Mouse (Mus musculus): ENCODE measurements at regions not wholly inside any gene's neighbourhood (a gene's known extent, or its start where the extent isn't known, plus 50 kb on each side); places are given as distances from the start of the nearest gene placed in this dataset.

DNA sequence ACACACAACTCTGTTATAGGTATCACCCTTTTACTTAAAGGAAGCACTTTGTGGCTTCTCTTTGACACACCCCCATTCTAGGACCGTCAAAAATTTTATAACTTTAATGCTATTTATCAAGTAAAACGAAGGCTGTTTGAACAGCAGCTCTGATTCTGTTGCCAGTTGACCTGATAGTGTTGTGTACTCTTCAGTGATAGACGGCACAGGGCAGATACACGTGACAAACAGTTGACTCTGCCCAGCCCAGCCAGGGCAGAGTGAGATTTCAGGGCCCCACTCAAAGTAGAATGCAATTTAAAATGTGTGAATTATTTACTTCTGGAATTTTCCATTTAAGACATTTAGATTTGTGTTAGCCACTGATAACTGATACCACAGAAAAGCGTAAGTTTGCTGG lies 55.1 kb upstream of the Plxnc1 start:
- ATAC-seq (replicated peaks) = no peak
- no peak overlapping the region for H3K4me3 ChIP-seq
- WGBS = 92% methylated on average over 5 of the region's 5 CpGs
- no peaks in the 10 kb centered on the region for H3K9me3 ChIP-seq
- no peaks in the 10 kb centered on the region for H3K27me3 ChIP-seq
- no peaks in the 10 kb centered on the region for H3K4me1 ChIP-seq
- H3K4me2 ChIP-seq (replicated peaks) = no peak overlapping the region
- no peak overlapping the region for H3K27ac ChIP-seq (replicated peaks)
- H3K9ac ChIP-seq (replicated peaks) = no peak overlapping the region
- H3K36me3 ChIP-seq = no peaks in the 10 kb centered on the region
